Mouse (Mus musculus) thymus, adult 2 months (tissue): Measurements from ENCODE around the gene Pls3.

Source experiments
- CTCF ChIP-seq: fragments of 200-500 bp; IDR thresholded peaks from 2 replicates; pipeline ENCODE4 v1.5.1; 2012; ENCODE audit warnings: mild to moderate bottlenecking, control low read depth, low read length, moderate library complexity, borderline replicate concordance; ENCODE audit not compliant: control insufficient read depth, poor library complexity, insufficient read depth; ENCODE audit errors: extremely low read depth
- POLR2A ChIP-seq: fragments of 200-500 bp; IDR thresholded peaks from 2 replicates; pipeline ENCODE4 v1.6.1; 2012; ENCODE audit warnings: mild to moderate bottlenecking, low read length, control low read depth, moderate library complexity; ENCODE audit not compliant: control insufficient read depth, poor library complexity, insufficient read depth; ENCODE audit errors: extremely low read depth

- TF ChIP-seq CTCF (no peak), POLR2A (no peak)
Observed at GRCm38 (mm10) chrX:75779796-75780195, 95.2 kb downstream of the Pls3 start.
